Mouse (Mus musculus) intestine, embryonic 16.5 days (tissue): ENCODE data around the gene Gm10228. TPM values are rescaled to one million over a fixed set of nuclear protein-coding genes. Genes with fewer than 3 reads are reported as not detected.
"Not testable (repeated sequence)": the region's sequence is repeated elsewhere in the genome, so short reads cannot be mapped to it uniquely, and the experiment has no call there.

Experiments
- ATAC-seq: fragments of 200-750 bp; cut with Nextera tagmentation; 2 replicates; pipeline ENCODE4 v1.8.0; 2017; ENCODE audit warnings: moderate TSS enrichment, moderate library complexity
- H3K27ac ChIP-seq: fragments of 300-500 bp; sonication (generic); 2 replicates; pipeline ENCODE4 v1.5.1; 2014; ENCODE audit warnings: mild to moderate bottlenecking, low read length
- H3K27me3 ChIP-seq: fragments of 300-500 bp; sonication (generic); replicated peaks from 2 replicates; pipeline ENCODE4 v1.6.1; 2014; ENCODE audit warnings: low read length, control low read depth, mixed read lengths; ENCODE audit not compliant: control insufficient read depth, insufficient read depth
- H3K36me3 ChIP-seq: fragments of 300-500 bp; sonication (generic); 2 replicates; pipeline ENCODE4 v1.6.1; 2014; ENCODE audit warnings: low read length, control low read depth; ENCODE audit not compliant: control insufficient read depth, insufficient read depth
- H3K4me1 ChIP-seq: fragments of 300-500 bp; sonication (generic); 2 replicates; pipeline ENCODE4 v1.6.1; 2014; ENCODE audit warnings: low read length, control low read depth, mixed read lengths; ENCODE audit not compliant: control insufficient read depth, insufficient read depth
- H3K4me2 ChIP-seq: fragments of 300-500 bp; sonication (generic); 2 replicates; pipeline ENCODE4 v1.6.1; 2014; ENCODE audit warnings: low read depth, low read length, control low read depth
- H3K4me3 ChIP-seq: fragments of 300-500 bp; sonication (generic); 2 replicates; pipeline ENCODE4 v1.5.1; 2014; ENCODE audit warnings: mild to moderate bottlenecking, low read length
- H3K9ac ChIP-seq: fragments of 300-500 bp; sonication (generic); 2 replicates; pipeline ENCODE4 v1.6.1; 2014; ENCODE audit warnings: low read depth, low read length
- H3K9me3 ChIP-seq: fragments of 300-500 bp; sonication (generic); 2 replicates; pipeline ENCODE4 v1.6.1; 2016; ENCODE audit warnings: low read length, control low read depth; ENCODE audit not compliant: control insufficient read depth
- WGBS: fragments of 180-500 bp; shearing (Covaris S2); extraction: QIAGEN DNeasy Blood & Tissue Kit; methylation state at CpG from one replicate; pipeline ENCODE4 v1.1.7; 2014; 5-methylcytosine and 5-hydroxymethylcytosine counted together
- polyA plus RNA-seq: library from polyadenylated mRNA; unstranded; fragments of >200 nt; fragmentation: Nextera tagmentation; extraction: Ambion mirVana; gene quantifications from 2 replicates; pipeline ENCODE4 v1.2.1, GENCODE M21; 2015

Gm10228 gene
- not detected in 2 replicates for polyA plus RNA-seq

- not testable (repeated sequence) for H3K27ac ChIP-seq, H3K27me3 ChIP-seq, H3K4me1 ChIP-seq, H3K4me3 ChIP-seq, H3K9ac ChIP-seq, H3K36me3 ChIP-seq, ATAC-seq, H3K4me2 ChIP-seq, H3K9me3 ChIP-seq
- WGBS: 95% methylated on average over 2 of the region's 4 CpGs
Observed at GRCm38 (mm10) chr16:89041372-89041771, at the start of gene Gm10228. Gene Gm10228 (minus strand): TSS chr16:89041472.

GRCm38 (mm10) chr16:89071041-89071440 lies 29.8 kb upstream of the Gm10228 start:
- not testable (repeated sequence) for H3K9ac ChIP-seq, H3K9me3 ChIP-seq, H3K27ac ChIP-seq, ATAC-seq, H3K36me3 ChIP-seq, H3K4me2 ChIP-seq, H3K4me3 ChIP-seq, H3K27me3 ChIP-seq, H3K4me1 ChIP-seq
- WGBS: 62% methylated on average over 2 of the region's 2 CpGs

GRCm38 (mm10) chr16:89063902-89064301 lies 22.6 kb upstream of the Gm10228 start, which contains the start of gene 1110025L11Rik:
Gene 1110025L11Rik (minus strand): TSS chr16:89064002.
- ATAC-seq, H3K9ac ChIP-seq: not testable (repeated sequence)
- WGBS: no CpG with 5 or more reads among the region's 2 CpGs

GRCm38 (mm10) chr16:89047783-89048182 lies 6.5 kb upstream of the Gm10228 start, which contains the start of gene Krtap6-5:
Gene Krtap6-5 (minus strand): TSS chr16:89047883.
- Histone ChIP-seq H3K4me2 (no peak within 1 kb of the TSS), H3K9me3 (no peaks in the 10 kb centered on the region), H3K9ac (no peak within 1 kb of the TSS), H3K4me3 (no peak within 1 kb of the TSS), H3K27me3 (no peaks in the 10 kb centered on the region), H3K4me1 (no peaks in the 10 kb centered on the region), H3K27ac (no peak within 1 kb of the TSS), H3K36me3 (no peaks in the 10 kb centered on the region)
- WGBS: 87% methylated on average over 3 of the region's 3 CpGs
- ATAC-seq: no peak

More at GRCm38 (mm10) chr16:89063902-89064301, 22.6 kb upstream of the Gm10228 start, which contains the start of gene 1110025L11Rik:
- H3K4me2 ChIP-seq, H3K4me3 ChIP-seq, H3K4me1 ChIP-seq, H3K27me3 ChIP-seq, H3K36me3 ChIP-seq, H3K27ac ChIP-seq, H3K9me3 ChIP-seq: not testable (repeated sequence)

- not testable (repeated sequence) for H3K4me3 ChIP-seq, H3K4me2 ChIP-seq, H3K27ac ChIP-seq, H3K4me1 ChIP-seq, ATAC-seq, H3K27me3 ChIP-seq, H3K36me3 ChIP-seq, H3K9ac ChIP-seq, H3K9me3 ChIP-seq
- WGBS: over 99% methylated on average over 3 of the region's 3 CpGs
Observed at GRCm38 (mm10) chr16:89031399-89031798, 9.9 kb downstream of the Gm10228 start, which contains the start of gene Krtap6-1. Gene Krtap6-1 (plus strand): TSS chr16:89031699.

GRCm38 (mm10) chr16:89014984-89015383 lies 26.3 kb downstream of the Gm10228 start, which contains the start of gene Gm10229:
Gene Gm10229 (plus strand): TSS chr16:89015284.
- H3K27me3 ChIP-seq, H3K4me3 ChIP-seq, H3K4me2 ChIP-seq, H3K9me3 ChIP-seq, H3K27ac ChIP-seq, ATAC-seq, H3K36me3 ChIP-seq, H3K4me1 ChIP-seq, H3K9ac ChIP-seq: not testable (repeated sequence)
- 90% methylated on average over 1 of the region's 3 CpGs for WGBS

- Histone ChIP-seq H3K4me3 (no peak overlapping the region), H3K4me2 (no peak overlapping the region), H3K27ac (no peak overlapping the region), H3K4me1 (no peaks in the 10 kb centered on the region), H3K9ac (no peak overlapping the region), H3K36me3 (no peaks in the 10 kb centered on the region), H3K9me3 (no peaks in the 10 kb centered on the region), H3K27me3 (no peaks in the 10 kb centered on the region)
- 94% methylated on average over 3 of the region's 3 CpGs for WGBS
- no peak for ATAC-seq
Observed at GRCm38 (mm10) chr16:89013973-89014372, 27.3 kb downstream of the Gm10228 start.

GRCm38 (mm10) chr16:89010659-89011058 lies 30.6 kb downstream of the Gm10228 start, which contains the start of gene Krtap22-2:
Gene Krtap22-2 (minus strand): TSS chr16:89010759.
- Histone ChIP-seq H3K9ac (no peak within 1 kb of the TSS), H3K36me3 (no peaks in the 10 kb centered on the region), H3K27ac (no peak within 1 kb of the TSS), H3K4me2 (no peak within 1 kb of the TSS), H3K4me1 (no peaks in the 10 kb centered on the region), H3K4me3 (no peak within 1 kb of the TSS), H3K9me3 (no peaks in the 10 kb centered on the region), H3K27me3 (no peaks in the 10 kb centered on the region)
- ATAC-seq: no peak
- 80% methylated on average over 5 of the region's 5 CpGs for WGBS
